Mouse (Mus musculus) small intestine, adult 2 months (tissue): Measurements from ENCODE around the gene Atp8b4.

Experiments used
- CTCF ChIP-seq: fragments of 200-500 bp; IDR thresholded peaks from 2 replicates; pipeline ENCODE4 v1.5.1; 2012; ENCODE audit warnings: low read depth, mild to moderate bottlenecking, control low read depth, inconsistent platforms, low read length, moderate library complexity, mixed read lengths; ENCODE audit not compliant: insufficient replicate concordance, insufficient read length; ENCODE audit errors: extremely low read depth
- POLR2A ChIP-seq: fragments of 200-500 bp; IDR thresholded peaks from 2 replicates; pipeline ENCODE4 v1.6.1; 2012; ENCODE audit warnings: low read depth, mild to moderate bottlenecking, control low read depth, inconsistent platforms, low read length, moderate library complexity

DNA sequence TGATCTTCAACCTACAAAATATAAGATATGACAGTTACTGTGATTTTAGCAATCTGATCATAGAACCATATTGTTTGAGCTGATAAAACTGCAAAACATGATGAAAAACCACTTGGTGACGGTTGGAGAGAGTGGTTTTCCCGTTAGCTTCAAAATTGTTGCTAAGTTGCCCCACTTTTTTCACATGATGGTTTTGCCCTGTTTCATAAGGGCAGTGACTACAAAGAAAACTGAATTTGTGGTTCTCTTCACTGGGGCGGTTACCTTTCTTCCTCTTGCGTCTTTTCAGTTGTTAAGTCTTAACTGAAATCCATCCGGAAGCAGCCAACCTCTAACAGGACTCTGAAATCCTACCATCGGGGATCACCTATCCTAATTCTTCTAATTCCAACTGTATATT, 26.5 kb downstream of the Atp8b4 start:
- TF ChIP-seq CTCF (no peak), POLR2A (no peak)
